Mouse (Mus musculus) forebrain, embryonic 16.5 days (tissue): ENCODE measurements around the gene Ndufv1. TPM values are rescaled to one million over a fixed set of nuclear protein-coding genes. Genes with fewer than 3 reads are reported as not detected.
"Not testable (repeated sequence)": the region's sequence is repeated elsewhere in the genome, so short reads cannot be mapped to it uniquely, and the experiment has no call there.

Experiments used
- ATAC-seq: fragments of 200-750 bp; cut with Nextera tagmentation; 2 replicates; pipeline ENCODE4 v1.8.0; 2017; ENCODE audit warnings: mild to moderate bottlenecking, moderate library complexity
- H3K27ac ChIP-seq: fragments of 300-500 bp; sonication (generic); 2 replicates; pipeline ENCODE4 v1.5.1; 2014; ENCODE audit warnings: low read length, control low read depth
- H3K27me3 ChIP-seq: fragments of 300-500 bp; sonication (generic); replicated peaks from 2 replicates; pipeline ENCODE4 v1.6.1; 2014; ENCODE audit warnings: low read length; ENCODE audit not compliant: control insufficient read depth, insufficient read depth
- H3K36me3 ChIP-seq: fragments of 300-500 bp; sonication (generic); 2 replicates; pipeline ENCODE4 v1.6.1; 2014; ENCODE audit not compliant: control insufficient read depth, insufficient read depth
- H3K4me1 ChIP-seq: fragments of 300-500 bp; sonication (generic); replicated peaks from 2 replicates; pipeline ENCODE4 v1.6.1; 2014; ENCODE audit warnings: low read length; ENCODE audit not compliant: control insufficient read depth, insufficient read depth
- H3K4me2 ChIP-seq: fragments of 300-500 bp; sonication (generic); 2 replicates; pipeline ENCODE4 v1.6.1; 2014; ENCODE audit warnings: mild to moderate bottlenecking, low read length, control low read depth
- H3K4me3 ChIP-seq: fragments of 300-500 bp; sonication (generic); replicated peaks from 2 replicates; pipeline ENCODE4 v1.5.1; 2014; ENCODE audit warnings: mild to moderate bottlenecking, low read length, control low read depth
- H3K9ac ChIP-seq: fragments of 300-500 bp; sonication (generic); replicated peaks from 2 replicates; pipeline ENCODE4 v1.6.1; 2014; ENCODE audit warnings: low read depth, low read length, control low read depth
- H3K9me3 ChIP-seq: fragments of 300-500 bp; sonication (generic); 2 replicates; pipeline ENCODE4 v1.6.1; 2016; ENCODE audit warnings: low read length; ENCODE audit not compliant: control insufficient read depth
- WGBS: fragments of 180-500 bp; shearing (Covaris S2); extraction: QIAGEN DNeasy Blood & Tissue Kit; methylation state at CpG from one replicate; pipeline ENCODE4 v1.1.7; 2014; 5-methylcytosine and 5-hydroxymethylcytosine counted together
- polyA plus RNA-seq: library from polyadenylated mRNA; unstranded; fragments of >200 nt; fragmentation: Nextera tagmentation; extraction: Ambion mirVana; gene quantifications from 2 replicates; pipeline ENCODE4 v1.2.1, GENCODE M21; 2015

The Ndufv1 gene
- polyA plus RNA-seq = 221 and 239 TPM in 2 replicates

- Histone ChIP-seq H3K4me1 (peaks cover 13% of the 10 kb centered on the region), H3K4me2 (peak within 1 kb of the TSS; percentile 78), H3K9me3 (no peaks in the 10 kb centered on the region), H3K36me3 (peaks cover 5% of the 10 kb centered on the region; the same call in 1 of the 2 replicates), H3K27me3 (no peaks in the 10 kb centered on the region), H3K9ac (peak within 1 kb of the TSS; percentile 73), H3K4me3 (peak within 1 kb of the TSS; percentile 85), H3K27ac (peak within 1 kb of the TSS; percentile 45)
- peak; percentile 100 for ATAC-seq
- WGBS = under 1% methylated on average over 45 of the region's 45 CpGs
These were observed at the start of gene Ndufv1 for GRCm38 (mm10) chr19:4012432-4013022. Gene Ndufv1 (minus strand): TSS chr19:4012806.

DNA sequence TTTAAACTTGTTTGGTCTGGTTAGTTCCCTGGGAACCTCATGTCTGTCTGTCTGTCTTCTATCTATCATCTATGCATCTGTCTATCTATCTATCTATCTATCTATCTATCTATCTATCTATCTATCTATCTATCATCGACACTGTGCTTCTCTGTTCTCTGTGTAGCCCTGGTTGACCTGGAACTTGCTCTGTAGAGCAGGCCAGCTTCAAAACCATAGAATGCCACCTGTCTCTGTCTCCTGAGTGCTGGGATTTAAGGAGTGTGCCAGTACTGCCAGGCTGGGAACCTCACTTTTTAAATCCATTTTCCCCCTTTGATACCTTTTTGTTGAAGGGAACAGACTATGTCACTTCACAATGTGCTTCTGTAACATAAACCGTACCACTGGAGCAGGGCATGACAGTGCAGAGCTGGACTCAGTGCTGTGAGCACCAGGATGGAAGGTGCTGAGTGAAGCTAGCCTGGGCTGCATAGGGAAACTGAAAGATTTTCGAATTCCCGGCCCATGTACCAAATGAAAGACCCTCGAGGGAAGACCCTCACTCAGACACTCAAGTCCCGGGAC, 48.4 kb upstream of the Ndufv1 start:
- Histone ChIP-seq H3K4me3 (no peak overlapping the region), H3K9me3 (no peaks in the 10 kb centered on the region), H3K4me2 (no peak overlapping the region), H3K27ac (no peak overlapping the region), H3K27me3 (no peaks in the 10 kb centered on the region), H3K4me1 (no peaks in the 10 kb centered on the region), H3K36me3 (no peaks in the 10 kb centered on the region), H3K9ac (no peak overlapping the region)
- 90% methylated on average over 6 of the region's 6 CpGs for WGBS
- ATAC-seq = no peak

DNA sequence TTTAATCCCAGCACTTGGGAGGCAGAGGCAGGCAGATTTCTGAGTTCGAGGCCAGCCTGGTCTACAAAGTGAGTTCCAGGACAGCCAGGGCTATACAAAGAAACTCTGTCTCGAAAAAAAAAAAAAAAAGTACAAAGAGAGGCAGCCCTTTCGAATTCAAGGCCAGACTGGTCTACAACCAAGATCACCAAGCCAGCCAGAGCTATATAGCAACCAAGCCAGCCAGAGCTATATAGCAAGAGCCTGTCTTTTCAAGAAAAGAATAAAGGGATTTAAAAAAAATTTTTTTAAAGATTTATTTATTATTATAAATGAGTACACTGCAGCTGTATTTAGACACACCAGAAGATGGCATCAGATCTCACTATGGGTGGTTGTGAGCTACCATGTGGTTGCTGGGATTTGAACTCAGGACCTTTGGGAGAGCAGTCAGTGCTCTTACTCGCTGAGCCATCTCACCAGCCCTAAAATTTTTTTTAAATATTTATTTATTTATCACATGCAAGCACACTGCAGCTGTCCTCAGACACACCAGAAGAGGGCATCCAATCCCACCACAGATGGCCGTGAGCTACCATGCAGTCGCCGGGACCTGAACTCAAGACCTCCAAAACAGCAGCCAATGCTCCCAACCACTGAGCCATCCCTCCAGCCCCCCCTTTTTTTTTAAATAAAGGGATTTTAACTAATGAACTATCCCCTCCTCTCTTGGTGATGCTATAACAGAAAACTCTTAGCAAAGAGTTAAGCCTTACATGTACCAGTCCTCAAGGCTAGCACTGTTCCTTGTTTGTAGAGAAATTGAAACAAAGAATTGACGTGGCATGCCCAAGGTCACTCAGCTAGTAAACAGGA, 47.7 kb upstream of the Ndufv1 start:
- WGBS = 89% methylated on average over 8 of the region's 8 CpGs
- H3K36me3 ChIP-seq, H3K4me2 ChIP-seq, H3K4me3 ChIP-seq, H3K9me3 ChIP-seq, H3K9ac ChIP-seq, H3K4me1 ChIP-seq, H3K27ac ChIP-seq, ATAC-seq, H3K27me3 ChIP-seq: not testable (repeated sequence)

GRCm38 (mm10) chr19:4059069-4059740, 46.6 kb upstream of the Ndufv1 start, which contains the start of gene Gstp3:
Gene Gstp3 (minus strand): TSS chr19:4059569.
- no peak within 1 kb of the TSS for H3K4me2 ChIP-seq
- 78% methylated on average over 15 of the region's 15 CpGs for WGBS
- ATAC-seq = no peak
- H3K27ac ChIP-seq = no peak within 1 kb of the TSS
- H3K27me3 ChIP-seq = no peaks in the 10 kb centered on the region
- no peak within 1 kb of the TSS for H3K4me3 ChIP-seq
- H3K4me1 ChIP-seq = no peaks in the 10 kb centered on the region
- H3K36me3 ChIP-seq = no peaks in the 10 kb centered on the region
- no peak within 1 kb of the TSS for H3K9ac ChIP-seq
- H3K9me3 ChIP-seq = no peaks in the 10 kb centered on the region

- H3K9ac ChIP-seq = no peak overlapping the region
- no peaks in the 10 kb centered on the region for H3K27me3 ChIP-seq
- no peaks in the 10 kb centered on the region for H3K9me3 ChIP-seq
- no peak overlapping the region for H3K4me2 ChIP-seq
- no peak overlapping the region for H3K27ac ChIP-seq
- H3K4me3 ChIP-seq = no peak overlapping the region
- no peaks in the 10 kb centered on the region for H3K36me3 ChIP-seq
- no peak for ATAC-seq
- 89% methylated on average over 5 of the region's 5 CpGs for WGBS
- no peaks in the 10 kb centered on the region for H3K4me1 ChIP-seq
These were observed 46.0 kb upstream of the Ndufv1 start for GRCm38 (mm10) chr19:4058581-4058980.

DNA sequence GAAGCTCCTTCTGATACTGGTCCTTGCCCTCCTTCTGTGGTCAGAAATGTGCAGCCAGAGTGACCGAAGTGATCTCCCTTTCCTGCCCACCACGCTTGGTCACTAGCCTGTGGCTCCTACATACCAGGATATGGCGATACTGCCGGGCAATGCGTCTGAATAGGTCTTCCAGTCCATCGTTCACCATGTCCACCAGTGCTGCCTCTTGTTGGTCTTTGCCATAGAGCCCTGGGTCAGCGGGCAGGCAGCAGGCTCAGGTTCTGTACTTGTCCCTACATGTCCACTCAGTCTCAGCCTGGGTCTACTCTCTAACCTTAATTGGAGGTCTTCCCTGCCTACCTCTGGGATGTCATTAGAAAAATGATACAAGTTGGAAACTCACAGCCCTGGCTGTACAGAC, 45.4 kb upstream of the Ndufv1 start:
- Histone ChIP-seq H3K9me3 (no peaks in the 10 kb centered on the region), H3K27ac (no peak overlapping the region), H3K4me2 (no peak overlapping the region), H3K4me1 (no peaks in the 10 kb centered on the region), H3K4me3 (no peak overlapping the region), H3K36me3 (no peaks in the 10 kb centered on the region), H3K9ac (no peak overlapping the region), H3K27me3 (no peaks in the 10 kb centered on the region)
- ATAC-seq = no peak
- 92% methylated on average over 7 of the region's 7 CpGs for WGBS

DNA sequence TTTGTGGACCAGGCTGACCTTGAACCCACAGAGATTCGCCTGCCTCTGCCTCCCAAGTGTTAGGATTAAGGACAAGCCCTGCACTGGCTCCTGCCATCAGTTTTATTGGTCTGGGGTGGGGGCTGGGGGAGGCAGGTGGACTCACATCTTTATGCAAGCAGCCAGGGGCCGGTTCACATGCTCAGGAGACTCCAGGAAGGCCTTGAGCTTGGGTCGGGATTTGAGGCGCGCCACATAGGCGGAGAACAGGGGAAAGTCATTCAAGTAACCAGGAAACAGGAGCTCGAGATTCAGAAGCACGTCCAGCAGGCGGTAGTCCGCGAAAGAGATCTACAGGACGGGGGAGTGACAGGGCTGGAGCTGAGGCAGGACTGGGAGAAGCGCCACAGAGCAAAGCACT, 44.8 kb upstream of the Ndufv1 start:
- Histone ChIP-seq H3K27me3 (no peaks in the 10 kb centered on the region), H3K4me1 (no peaks in the 10 kb centered on the region), H3K4me3 (no peak overlapping the region), H3K9me3 (no peaks in the 10 kb centered on the region), H3K36me3 (no peaks in the 10 kb centered on the region), H3K9ac (no peak overlapping the region), H3K4me2 (no peak overlapping the region), H3K27ac (no peak overlapping the region)
- ATAC-seq = no peak
- 82% methylated on average over 13 of the region's 13 CpGs for WGBS

DNA sequence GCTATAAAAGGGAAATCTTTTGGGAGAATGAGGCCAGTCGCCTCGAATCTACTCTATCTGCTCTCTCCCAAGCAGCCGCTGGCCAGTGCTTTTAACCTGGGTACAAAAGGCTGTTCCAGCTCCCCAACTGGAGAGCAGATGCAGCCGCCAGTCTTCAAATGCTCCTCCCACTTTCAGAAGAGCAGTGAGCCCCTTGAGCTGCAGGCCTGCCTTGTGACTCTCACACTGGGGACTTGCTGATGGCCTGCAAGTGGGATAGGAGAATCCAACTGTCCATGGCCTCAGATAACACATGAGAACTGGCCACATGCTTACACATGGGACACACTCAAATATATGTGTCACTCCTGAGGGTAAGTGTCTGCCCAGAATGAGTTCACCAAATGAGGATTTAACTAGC, 44.1 kb upstream of the Ndufv1 start:
- Histone ChIP-seq H3K9me3 (no peaks in the 10 kb centered on the region), H3K4me3 (no peak overlapping the region), H3K27ac (no peak overlapping the region), H3K36me3 (no peaks in the 10 kb centered on the region), H3K4me1 (no peaks in the 10 kb centered on the region), H3K27me3 (no peaks in the 10 kb centered on the region), H3K9ac (no peak overlapping the region), H3K4me2 (no peak overlapping the region)
- ATAC-seq = no peak
- 41% methylated on average over 4 of the region's 4 CpGs for whole genome bisulfite sequencing
